Mouse (Mus musculus) layer of hippocampus, postnatal 25 days (tissue): Measurements from ENCODE around the gene Optn. TPM values are rescaled to one million over a fixed set of nuclear protein-coding genes. Genes with fewer than 3 reads are reported as not detected.
A peak's percentile ranks its signal among the peaks of the same experiment; 100 is the strongest.

Experiments used
- DNase-seq, 2 experiments: peaks; one replicate each; pipeline ENCODE4 v3.0.0; 2022; ENCODE audit warnings: mixed read lengths in 2 of 2, low spot score in 1 of 2; ENCODE audit errors: extremely low spot score in 1 of 2
- total RNA-seq, 2 experiments: library from RNA; stranded (reverse); gene quantifications; 2 replicates each; pipeline ENCODE4 v1.2.3; 2021

Optn gene
- total RNA-seq, 2 experiments from 2014 or later, result 14.2 to 14.6 TPM

DNA sequence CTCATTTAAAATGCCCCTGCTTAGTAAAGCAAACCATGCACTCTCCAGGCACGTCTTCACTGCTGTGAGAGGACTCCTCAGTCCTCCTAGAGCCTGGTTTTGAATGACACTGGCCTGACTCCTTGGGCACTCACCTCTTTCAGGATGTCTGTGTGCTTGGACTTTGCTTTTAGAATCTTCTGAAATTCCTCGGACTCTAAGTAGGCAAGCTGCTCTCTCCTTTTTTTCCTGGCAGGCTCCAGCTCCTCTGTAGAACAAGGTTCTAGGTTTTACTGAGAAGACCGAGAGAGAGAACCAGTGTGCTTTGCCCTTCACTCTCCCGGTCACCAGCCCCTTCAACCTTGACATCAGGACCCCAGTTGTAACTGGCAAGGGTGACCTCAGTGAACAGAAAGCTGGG is 69.4 kb downstream of the Optn start:
- DNase-seq, result no peak

DNA sequence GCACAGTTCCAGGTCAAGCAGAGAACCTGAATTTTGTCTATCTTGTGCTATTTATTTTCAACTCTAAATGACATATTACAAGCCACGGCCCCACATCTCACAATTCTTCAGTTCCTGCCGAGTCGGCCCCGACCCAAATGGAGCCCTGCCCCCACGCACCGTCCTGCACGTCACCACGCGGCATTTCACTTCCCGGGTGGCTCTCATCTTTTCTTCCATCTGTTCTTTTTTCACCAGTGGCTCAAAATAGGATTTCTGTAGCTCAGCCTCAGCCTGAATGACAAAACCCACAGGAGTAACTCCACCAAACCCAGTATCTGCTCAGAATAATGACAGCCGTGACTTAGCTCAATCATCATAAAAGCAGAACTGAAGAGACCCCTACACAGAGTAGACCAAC is 70.3 kb downstream of the Optn start:
- peak; percentile 23 to 26 for DNase-seq

DNA sequence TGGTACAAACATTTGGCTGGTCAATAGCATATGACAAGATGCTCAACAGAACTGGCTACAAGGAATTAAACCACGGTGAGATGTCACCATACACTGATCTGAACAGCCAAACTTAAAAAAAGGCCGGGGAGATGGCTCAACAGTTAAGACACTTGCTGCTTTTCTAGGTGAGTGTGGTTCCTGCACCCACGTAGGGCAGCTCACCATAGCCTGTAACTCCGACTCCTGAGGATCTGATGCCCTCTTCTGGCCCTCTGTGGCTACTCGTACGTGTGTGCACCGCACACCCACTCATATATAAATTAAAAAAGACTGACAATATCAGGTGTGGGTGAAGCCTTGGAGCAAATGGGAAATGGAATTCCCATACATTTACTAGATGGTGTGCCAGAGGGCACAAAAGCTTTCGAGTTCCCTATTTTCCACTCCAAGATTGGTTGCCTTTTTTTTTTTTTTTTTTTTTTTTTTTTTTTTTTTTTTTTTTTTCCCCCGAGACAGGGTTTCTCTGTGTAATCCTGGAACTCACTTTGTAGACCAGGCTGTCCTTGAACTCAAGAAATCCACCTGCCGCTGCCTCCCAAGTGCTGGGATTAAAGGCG is 74.9 kb downstream of the Optn start:
- no peak for DNase-seq

DNA sequence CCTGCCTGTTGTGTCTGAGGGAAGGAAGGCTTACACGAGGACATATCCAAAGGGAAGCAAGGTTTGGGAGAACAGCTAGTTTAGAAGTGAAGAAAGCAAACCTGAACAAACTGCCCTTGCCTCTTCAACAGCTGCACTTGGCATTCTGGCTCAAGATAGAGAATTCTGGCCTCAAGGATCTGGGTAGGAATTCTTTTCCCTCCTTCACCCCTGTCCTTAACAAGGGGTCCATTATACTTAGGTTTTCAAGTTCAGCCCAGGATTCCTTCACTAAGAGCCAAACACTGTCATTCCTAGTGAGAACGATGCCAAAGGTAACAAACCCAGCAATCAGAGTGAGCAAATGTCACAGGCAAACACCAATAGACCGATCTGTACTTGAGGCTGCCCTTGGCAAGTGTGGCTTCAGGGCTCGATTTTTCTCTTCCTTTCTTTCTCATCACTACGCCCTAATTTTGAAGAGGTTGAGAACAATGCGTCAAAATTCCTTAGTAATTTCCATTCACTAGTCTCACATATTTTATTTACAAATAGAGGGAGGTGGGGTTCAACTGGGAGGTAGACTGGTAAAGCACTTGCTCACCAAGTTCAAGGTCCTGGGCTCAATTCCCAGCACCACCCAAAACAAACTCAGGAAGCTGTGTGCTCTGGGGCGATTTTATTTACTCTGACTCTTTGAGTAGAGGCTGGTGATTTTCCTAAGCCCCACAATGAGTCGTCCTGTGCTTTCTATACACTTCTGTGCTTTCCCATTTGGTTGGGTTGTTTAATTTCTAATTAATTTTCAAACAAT is 76.3 kb downstream of the Optn start:
- DNase-seq, result no peak

DNA sequence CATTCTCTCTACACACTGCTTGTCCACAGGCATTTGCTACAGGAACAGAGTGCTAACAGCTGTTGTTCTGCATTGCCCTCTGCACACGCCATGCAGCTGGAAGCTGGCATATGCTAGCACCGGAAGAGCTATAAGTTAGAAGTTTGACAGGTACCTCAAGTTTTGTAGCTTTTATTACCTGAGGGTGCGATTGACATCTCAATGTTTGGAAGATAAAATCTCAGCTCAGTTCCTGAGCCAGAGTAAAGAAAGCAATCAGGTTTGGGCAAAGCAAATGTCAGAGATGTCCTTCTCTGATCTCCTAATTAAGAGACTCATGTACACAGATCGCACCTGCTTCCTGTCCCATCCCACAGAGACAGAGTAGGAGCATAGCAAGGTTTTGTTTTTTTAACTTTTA is 77.1 kb downstream of the Optn start:
- DNase-seq, result no peak

DNA sequence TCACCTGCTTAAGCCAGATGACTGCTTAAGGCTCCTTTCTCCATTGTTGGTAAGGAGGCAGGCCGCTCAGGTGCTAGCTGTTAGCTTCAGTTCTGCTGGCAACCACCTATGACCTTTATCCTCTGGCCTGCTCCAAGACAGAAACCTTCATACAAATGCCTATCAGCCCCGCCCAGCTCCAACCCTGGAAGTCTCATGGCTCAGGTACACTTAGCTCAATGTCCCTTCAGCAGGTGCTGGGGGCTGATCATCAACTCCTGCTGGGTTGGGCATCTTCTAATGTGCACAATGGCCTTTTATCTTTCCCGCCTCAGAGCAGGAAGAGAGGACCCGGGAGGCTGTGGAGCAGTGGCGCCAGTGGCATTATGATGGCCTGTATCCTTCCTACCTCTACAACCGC is 78.9 kb downstream of the Optn start:
- no peak for DNase-seq

DNA sequence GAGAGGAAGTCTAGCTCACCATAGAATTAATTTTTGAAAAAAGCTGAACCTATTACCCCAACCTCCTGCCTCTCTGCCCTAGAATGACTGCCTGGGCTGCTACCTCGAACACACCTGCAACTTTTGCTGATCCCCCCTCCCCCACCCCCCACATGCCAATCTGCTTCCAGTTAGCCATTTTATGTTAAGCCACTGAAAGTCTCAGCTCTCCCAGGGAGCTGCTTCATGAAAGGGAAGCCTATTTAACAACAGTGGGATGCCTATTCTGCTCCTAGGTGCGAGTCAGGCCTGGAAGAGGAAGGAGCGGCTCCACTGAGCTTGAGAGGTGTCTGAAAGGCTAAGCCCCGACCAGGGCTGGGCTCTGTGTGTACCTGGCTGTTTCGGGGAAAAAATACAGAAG is 79.9 kb downstream of the Optn start:
- DNase-seq, result no peak

DNA sequence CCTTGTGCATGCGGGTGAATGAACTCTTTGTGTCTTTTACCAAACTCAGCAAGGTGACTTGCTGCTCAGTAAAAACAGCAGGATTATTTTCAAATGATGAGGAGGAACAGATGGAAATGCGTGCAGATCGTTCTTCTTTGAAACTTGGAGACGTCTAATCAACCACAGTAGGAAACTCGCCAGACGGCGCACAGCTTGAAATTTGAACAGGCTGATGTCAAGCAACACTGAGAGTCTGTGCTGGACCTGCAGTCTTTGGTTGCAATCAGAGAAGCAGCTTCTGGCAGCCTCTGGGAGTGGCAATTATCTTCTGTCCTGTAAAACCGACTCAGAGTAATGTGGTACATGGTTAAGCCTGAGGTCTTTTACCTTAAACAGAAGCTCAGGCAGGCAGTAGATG is 85.8 kb downstream of the Optn start:
- DNase-seq, result peak in 1 of 2 experiments; percentile 24

DNA sequence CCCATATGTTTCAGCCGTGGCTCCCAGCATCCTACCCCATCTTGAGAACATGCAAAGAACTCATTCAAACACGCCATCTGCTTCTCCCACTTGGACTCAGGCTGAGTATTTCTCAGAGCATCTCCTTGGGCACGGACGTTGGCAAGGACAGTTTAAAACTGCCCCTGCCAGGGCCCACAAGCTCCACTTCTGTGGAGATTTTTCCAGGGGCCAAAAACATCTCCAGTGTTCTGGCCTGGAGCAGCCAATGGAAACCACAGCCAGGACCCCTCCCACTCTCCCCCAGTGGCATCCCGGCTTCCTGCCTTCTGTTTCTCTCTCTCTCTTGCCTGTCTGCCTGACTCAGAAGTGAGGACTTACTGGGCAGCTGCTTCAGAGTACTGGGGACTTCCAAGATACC is 88.0 kb downstream of the Optn start, which contains the start of gene Ucma:
TSS of gene Ucma (plus strand) at position 316 of the 400 bp plus-strand sequence.
- no peak for DNase-seq

Other genes with a start within 250 kb of the Optn start
- gene Sephs1, start 182.5 kb downstream of the Optn start, total RNA-seq, result 10 to 100 TPM; 23.5 to 27.3 TPM
- 10 to 100 TPM; 78.3 to 80.8 TPM for gene Phyh, start 145.0 kb downstream of the Optn start, total RNA-seq
- 1 to 10 TPM; 2.4 to 3.6 TPM for gene Ucma, start 87.9 kb downstream of the Optn start, total RNA-seq
- 1 to 10 TPM; 1.0 to 1.1 TPM for gene Mcm10, start 51.3 kb downstream of the Optn start, total RNA-seq
- gene Ccdc3, start 73.7 kb upstream of the Optn start, total RNA-seq, result 10 to 100 TPM; 12.9 to 15.3 TPM